Mouse (Mus musculus) neural tube, embryonic 11.5 days (tissue): ENCODE results near the gene Lgals3bp. TPM values are rescaled to one million over a fixed set of nuclear protein-coding genes. Genes with fewer than 3 reads are reported as not detected.

Experiments used
- ATAC-seq: fragments of 200-750 bp; cut with Nextera tagmentation; 2 replicates; pipeline ENCODE4 v1.8.0; 2017; ENCODE audit warnings: moderate number of reproducible peaks, mild to moderate bottlenecking, moderate TSS enrichment, moderate library complexity; ENCODE audit not compliant: insufficient read depth, low FRiP score, low TSS enrichment
- DNase-seq: peaks from one replicate; pipeline ENCODE4 v3.0.0-alpha.2; 2015; ENCODE audit warnings: low spot score
- H3K27ac ChIP-seq: fragments of 300-500 bp; sonication (generic); 2 replicates; pipeline ENCODE4 v1.5.1; 2014; ENCODE audit warnings: low read depth, mild to moderate bottlenecking, low read length
- H3K27me3 ChIP-seq: fragments of 300-500 bp; sonication (generic); 2 replicates; pipeline ENCODE4 v1.6.1; 2014; ENCODE audit warnings: mild to moderate bottlenecking, low read length, mixed read lengths; ENCODE audit not compliant: control insufficient read depth, insufficient read depth
- H3K36me3 ChIP-seq: fragments of 300-500 bp; sonication (generic); 2 replicates; pipeline ENCODE4 v1.6.1; 2014; ENCODE audit warnings: mild to moderate bottlenecking, low read length, moderate library complexity, mixed read lengths; ENCODE audit not compliant: control insufficient read depth, insufficient read depth
- H3K4me1 ChIP-seq: fragments of 300-500 bp; sonication (generic); 2 replicates; pipeline ENCODE4 v1.6.1; 2014; ENCODE audit warnings: low read length, mixed read lengths; ENCODE audit not compliant: control insufficient read depth, insufficient read depth
- H3K4me2 ChIP-seq: fragments of 300-500 bp; sonication (generic); 2 replicates; pipeline ENCODE4 v1.6.1; 2014; ENCODE audit warnings: low read depth, mild to moderate bottlenecking, moderate library complexity
- H3K4me3 ChIP-seq: fragments of 300-500 bp; sonication (generic); 2 replicates; pipeline ENCODE4 v1.5.1; 2014; ENCODE audit warnings: low read depth, low read length
- H3K9ac ChIP-seq: fragments of 300-500 bp; sonication (generic); 2 replicates; pipeline ENCODE4 v1.6.1; 2014; ENCODE audit warnings: mild to moderate bottlenecking, low read length
- H3K9me3 ChIP-seq: fragments of 300-500 bp; sonication (generic); 2 replicates; pipeline ENCODE4 v1.6.1; 2016; ENCODE audit warnings: low read length; ENCODE audit not compliant: control insufficient read depth
- WGBS: fragments of 180-500 bp; shearing (Covaris S2); extraction: QIAGEN DNeasy Blood & Tissue Kit; methylation state at CpG from one replicate; pipeline ENCODE4 v1.1.7; 2014; 5-methylcytosine and 5-hydroxymethylcytosine counted together
- polyA plus RNA-seq: library from polyadenylated mRNA; unstranded; fragments of >200 nt; fragmentation: Nextera tagmentation; extraction: Ambion mirVana; gene quantifications from 2 replicates; pipeline ENCODE4 v1.2.1, GENCODE M21; 2014

Gene Lgals3bp
- polyA plus RNA-seq, 1 experiment from 2014 or later = 1.9 TPM

DNA sequence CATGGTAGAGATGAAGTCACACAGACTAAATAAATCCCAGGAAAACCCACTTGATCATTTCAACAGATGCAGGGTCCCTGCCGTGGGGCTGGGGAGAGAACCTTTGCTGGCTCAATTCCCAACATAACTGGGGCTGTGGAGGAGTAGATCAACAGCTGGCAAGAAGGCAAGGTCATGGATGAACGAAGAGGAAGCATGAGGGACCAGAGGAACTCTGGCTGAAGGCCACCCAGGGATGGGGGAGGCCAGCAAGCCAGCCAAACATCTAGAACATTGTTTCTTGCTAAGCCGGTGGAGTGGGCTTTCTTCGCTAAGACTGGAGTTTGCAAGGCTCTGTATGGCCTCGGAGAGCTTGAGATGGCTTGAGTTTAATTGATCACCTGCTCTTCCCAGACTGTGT, 26.0 kb downstream of the Lgals3bp start:
- no peaks in the 10 kb centered on the region for H3K27me3 ChIP-seq
- ATAC-seq (no peak), DNase-seq (no peak)
- no peaks in the 10 kb centered on the region for H3K36me3 ChIP-seq
- WGBS = 80% methylated on average over 5 of the region's 5 CpGs
- no peak overlapping the region for H3K4me3 ChIP-seq
- no peak overlapping the region for H3K4me2 ChIP-seq
- H3K4me1 ChIP-seq = no peaks in the 10 kb centered on the region; the same call in 1 of the 2 replicates
- no peak overlapping the region for H3K27ac ChIP-seq
- H3K9me3 ChIP-seq = no peaks in the 10 kb centered on the region
- H3K9ac ChIP-seq = no peak overlapping the region

DNA sequence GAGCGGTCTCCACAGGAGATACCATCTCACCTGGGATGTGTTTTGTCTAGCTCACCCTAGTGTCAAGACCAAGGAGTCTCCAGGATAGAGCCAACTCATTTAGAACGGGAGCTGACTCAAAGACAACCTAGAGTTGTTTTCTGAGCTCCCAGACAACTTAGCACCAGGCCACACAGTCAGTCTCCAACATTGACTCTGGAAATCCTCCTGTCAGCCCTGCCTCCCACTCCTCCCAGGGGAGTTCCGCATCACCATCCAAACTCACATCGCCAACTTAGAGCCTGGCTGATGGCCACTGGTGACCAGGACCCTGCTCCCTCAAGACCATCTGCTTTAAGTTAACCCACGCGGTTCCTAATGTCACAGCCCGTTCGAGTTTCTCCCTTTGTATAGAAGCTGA, 26.4 kb downstream of the Lgals3bp start:
- no peaks in the 10 kb centered on the region; the same call in 1 of the 2 replicates for H3K4me1 ChIP-seq
- DNase-seq (no peak), ATAC-seq (no peak)
- H3K4me2 ChIP-seq = no peak overlapping the region
- 79% methylated on average over 8 of the region's 8 CpGs for WGBS
- H3K9ac ChIP-seq = no peak overlapping the region
- no peaks in the 10 kb centered on the region for H3K27me3 ChIP-seq
- no peak overlapping the region for H3K4me3 ChIP-seq
- no peaks in the 10 kb centered on the region for H3K36me3 ChIP-seq
- H3K9me3 ChIP-seq = no peaks in the 10 kb centered on the region
- H3K27ac ChIP-seq = no peak overlapping the region

DNA sequence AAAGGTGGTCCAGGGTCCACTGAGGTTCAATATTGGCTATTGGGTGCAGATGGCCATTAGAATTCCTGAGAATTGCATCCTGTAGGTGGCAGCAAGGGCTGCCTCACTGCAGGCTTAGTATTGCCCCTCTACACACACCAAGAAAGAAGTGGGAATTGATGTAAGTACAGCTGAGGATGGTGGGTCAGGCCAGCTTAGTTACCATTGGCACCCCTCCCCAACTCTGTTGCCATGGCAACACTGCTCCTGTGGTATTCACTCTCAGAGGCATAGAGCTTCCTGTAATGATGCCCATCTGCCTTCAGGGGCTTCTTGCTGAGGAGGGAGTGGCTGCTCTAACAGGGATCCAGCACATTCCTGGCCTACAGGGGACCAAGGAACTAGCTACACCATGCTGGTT, 26.9 kb downstream of the Lgals3bp start:
- H3K4me3 ChIP-seq = no peak overlapping the region
- ATAC-seq = no peak
- H3K27me3 ChIP-seq = no peaks in the 10 kb centered on the region
- H3K9ac ChIP-seq = no peak overlapping the region
- no peaks in the 10 kb centered on the region; the same call in 1 of the 2 replicates for H3K4me1 ChIP-seq
- no peaks in the 10 kb centered on the region for H3K9me3 ChIP-seq
- no peak for DNase-seq
- no peak overlapping the region for H3K27ac ChIP-seq
- H3K36me3 ChIP-seq = no peaks in the 10 kb centered on the region
- no peak overlapping the region for H3K4me2 ChIP-seq

DNA sequence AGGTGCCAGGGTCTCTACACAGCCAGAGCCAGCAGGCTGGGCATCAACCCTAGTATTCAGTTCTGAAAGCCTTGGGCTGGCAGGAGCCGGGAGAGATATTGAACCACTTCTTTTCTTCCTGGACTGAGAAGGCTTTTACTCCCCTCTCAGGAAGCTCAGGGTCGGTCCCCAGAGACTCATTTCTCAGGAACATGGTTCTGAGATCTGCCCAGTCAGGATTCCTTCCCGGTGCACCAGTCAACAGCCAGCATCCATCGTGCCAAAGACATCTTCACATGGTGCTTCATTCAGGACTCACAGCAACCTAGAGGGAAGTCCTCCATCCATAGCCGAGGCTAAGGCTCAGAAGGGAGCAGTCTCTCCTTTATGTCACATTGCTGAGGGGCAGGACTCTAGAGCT, 27.4 kb downstream of the Lgals3bp start:
- H3K4me2 ChIP-seq = no peak overlapping the region
- no peak overlapping the region for H3K27ac ChIP-seq
- 64% methylated on average over 5 of the region's 5 CpGs for WGBS
- no peaks in the 10 kb centered on the region for H3K9me3 ChIP-seq
- no peak overlapping the region; the same call in 1 of the 2 replicates for H3K9ac ChIP-seq
- ATAC-seq (no peak), DNase-seq (no peak)
- H3K27me3 ChIP-seq = no peaks in the 10 kb centered on the region
- H3K4me3 ChIP-seq = no peak overlapping the region
- no peaks in the 10 kb centered on the region; the same call in 1 of the 2 replicates for H3K4me1 ChIP-seq
- H3K36me3 ChIP-seq = no peaks in the 10 kb centered on the region

DNA sequence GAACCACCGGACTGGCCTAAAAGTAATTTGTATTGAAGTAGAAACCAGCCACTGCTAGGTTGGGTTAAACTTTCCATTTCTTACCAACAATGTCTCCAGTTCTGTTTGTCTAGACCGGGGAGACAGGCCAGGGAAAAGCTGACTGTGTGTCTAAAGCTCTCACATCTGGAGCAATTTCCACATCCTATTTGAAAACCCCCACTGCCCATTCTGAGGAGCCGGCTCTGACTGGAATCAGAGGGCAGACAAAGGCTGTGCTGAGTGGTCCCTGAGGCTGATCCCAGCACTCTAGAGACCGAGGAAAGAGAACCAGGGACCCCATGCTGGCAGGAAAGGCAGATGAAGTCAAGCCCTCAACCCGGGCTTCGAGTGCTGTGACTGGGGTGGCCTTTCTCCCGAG, 29.3 kb downstream of the Lgals3bp start:
- no peak for DNase-seq
- H3K4me2 ChIP-seq = no peak overlapping the region
- no peak overlapping the region for H3K27ac ChIP-seq

DNA sequence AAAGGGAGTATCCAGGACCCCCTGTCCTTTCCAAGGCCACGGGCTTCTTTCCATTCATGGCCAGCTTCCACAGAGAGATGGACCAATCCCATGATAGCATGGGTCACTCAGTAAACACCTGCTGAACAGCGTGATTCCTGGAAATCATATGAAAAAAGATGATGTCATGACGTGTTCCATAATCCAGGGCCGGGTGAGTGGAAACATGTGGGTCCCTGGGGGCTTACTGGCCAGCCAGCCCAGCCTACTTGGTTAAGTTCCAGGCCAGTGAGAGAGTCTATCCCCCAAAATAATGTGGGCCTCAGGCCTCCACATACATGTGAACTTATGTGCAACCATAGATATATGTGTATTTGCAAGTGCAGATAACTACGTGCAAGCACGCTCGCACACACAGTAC, 30.0 kb downstream of the Lgals3bp start:
- Histone ChIP-seq H3K9ac (no peak overlapping the region), H3K4me3 (no peak overlapping the region), H3K4me1 (no peaks in the 10 kb centered on the region; the same call in 1 of the 2 replicates), H3K4me2 (no peak overlapping the region), H3K9me3 (no peaks in the 10 kb centered on the region), H3K27ac (no peak overlapping the region), H3K36me3 (no peaks in the 10 kb centered on the region), H3K27me3 (no peaks in the 10 kb centered on the region)
- DNase-seq = no peak
- no peak for ATAC-seq
- WGBS = 89% methylated on average over 7 of the region's 7 CpGs

More for the DNA sequence above, 29.3 kb downstream of the Lgals3bp start:
- H3K9me3 ChIP-seq = no peaks in the 10 kb centered on the region
- H3K36me3 ChIP-seq = no peaks in the 10 kb centered on the region
- WGBS = 60% methylated on average over 7 of the region's 7 CpGs
- no peaks in the 10 kb centered on the region for H3K27me3 ChIP-seq
- no peak overlapping the region for H3K4me3 ChIP-seq
- no peak for ATAC-seq
- no peaks in the 10 kb centered on the region; the same call in 1 of the 2 replicates for H3K4me1 ChIP-seq
- no peak overlapping the region for H3K9ac ChIP-seq

DNA sequence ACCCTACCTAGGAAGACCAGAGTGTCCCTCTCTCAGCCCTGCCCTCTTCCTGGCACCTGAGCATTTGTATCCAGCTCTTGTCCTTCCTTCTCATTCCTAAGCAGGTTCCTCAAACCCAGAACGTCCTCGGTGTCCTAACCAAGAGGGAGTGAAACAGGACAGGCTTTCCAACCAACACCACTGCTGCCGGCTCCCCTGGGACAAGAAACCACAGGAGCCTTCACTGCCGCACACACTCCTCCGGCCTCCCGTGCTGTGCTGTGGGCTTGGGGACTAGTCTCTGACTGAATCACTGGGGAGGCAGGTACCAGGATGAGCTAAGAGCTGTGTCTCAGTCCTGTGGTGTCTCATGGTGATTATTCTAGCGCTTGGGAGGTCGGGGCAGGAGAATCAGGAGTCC, 32.2 kb downstream of the Lgals3bp start:
- Histone ChIP-seq H3K9me3 (no peaks in the 10 kb centered on the region), H3K4me1 (no peaks in the 10 kb centered on the region), H3K27me3 (no peaks in the 10 kb centered on the region), H3K4me2 (no peak overlapping the region), H3K9ac (no peak overlapping the region), H3K27ac (no peak overlapping the region), H3K36me3 (no peaks in the 10 kb centered on the region), H3K4me3 (no peak overlapping the region)
- 84% methylated on average over 8 of the region's 8 CpGs for WGBS
- DNase-seq = no peak
- no peak for ATAC-seq

DNA sequence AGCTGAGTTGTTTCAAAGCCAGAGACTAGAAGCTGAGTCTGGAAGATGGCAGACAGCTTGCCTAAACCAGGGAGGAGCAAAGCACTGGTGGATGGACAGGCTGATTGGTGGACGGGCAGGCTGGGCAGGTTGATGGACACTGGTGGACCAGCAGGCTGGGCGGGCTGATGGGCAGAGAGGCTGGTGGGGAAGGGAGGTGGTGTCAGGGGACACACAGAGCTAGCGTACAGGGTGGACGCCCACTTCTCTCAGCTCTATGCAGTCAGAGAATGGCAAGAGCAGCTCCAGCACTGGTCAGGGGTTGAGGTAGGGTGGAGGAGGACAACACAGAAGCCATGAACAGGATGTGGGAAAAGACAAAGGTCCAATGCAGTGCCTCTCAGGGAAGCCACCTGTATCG, 32.6 kb downstream of the Lgals3bp start:
- Histone ChIP-seq H3K36me3 (no peaks in the 10 kb centered on the region), H3K27me3 (no peaks in the 10 kb centered on the region), H3K27ac (no peak overlapping the region), H3K9me3 (no peaks in the 10 kb centered on the region), H3K4me3 (no peak overlapping the region), H3K9ac (no peak overlapping the region), H3K4me2 (no peak overlapping the region), H3K4me1 (no peaks in the 10 kb centered on the region)
- 78% methylated on average over 5 of the region's 5 CpGs for WGBS
- ATAC-seq (no peak), DNase-seq (no peak)

DNA sequence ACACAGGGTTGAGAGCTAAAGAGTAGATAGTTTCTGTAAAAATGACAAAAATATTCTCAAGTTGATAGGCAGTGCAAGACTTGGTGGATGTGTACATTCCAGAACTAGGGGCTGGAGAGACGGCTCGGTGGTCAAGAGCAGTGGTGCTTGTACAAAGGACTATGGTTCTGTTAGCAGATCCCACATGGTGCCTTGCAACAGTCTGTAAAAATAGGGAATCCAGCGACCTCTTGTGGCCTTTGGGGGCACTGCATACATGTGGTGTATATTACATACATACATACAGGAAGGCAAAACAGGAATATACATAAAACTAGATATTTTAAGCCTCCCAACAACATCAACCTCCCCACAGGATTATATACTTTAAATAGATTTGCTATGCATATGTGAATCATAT, 33.6 kb downstream of the Lgals3bp start:
- Histone ChIP-seq H3K9ac (no peak overlapping the region), H3K27ac (no peak overlapping the region), H3K36me3 (no peaks in the 10 kb centered on the region), H3K4me2 (no peak overlapping the region), H3K4me3 (no peak overlapping the region), H3K4me1 (0 out of 2 replicates have a peak, but pooled peaks cover 2% of the 10 kb centered on the region), H3K9me3 (no peaks in the 10 kb centered on the region), H3K27me3 (no peaks in the 10 kb centered on the region)
- DNase-seq (no peak), ATAC-seq (no peak)
- WGBS = 60% methylated on average over 3 of the region's 3 CpGs
